Mouse (Mus musculus) CH12F3 (cell line): ENCODE data around the gene Abhd14a.

Source experiments
- in situ Hi-C: fragments of 300-500 bp; cut with MboI; formaldehyde crosslinking; loops from 2 replicates; pipeline ENCODE4 v1.14.3; 2020; ENCODE audit warnings: low sequenced_read_pairs

Abhd14a gene

GRCm38 (mm10) chr9:106453271-106454070 lies 6.0 kb upstream of the Abhd14a start, which contains the start of gene Pcbp4:
Gene Pcbp4, plus strand, starts transcription at chr9:106453291.
- in situ Hi-C loops = no loop called here

- in situ Hi-C loops = no loop called here
These were observed 5.3 kb upstream of the Abhd14a start for GRCm38 (mm10) chr9:106452821-106453220.

GRCm38 (mm10) chr9:106452351-106452750 lies 4.9 kb upstream of the Abhd14a start:
- in situ Hi-C loops = no loop called here

- in situ Hi-C loops = no loop called here
These were observed 4.4 kb upstream of the Abhd14a start for GRCm38 (mm10) chr9:106451899-106452298.

GRCm38 (mm10) chr9:106451298-106451697 lies 3.8 kb upstream of the Abhd14a start:
- in situ Hi-C loops = no loop called here

GRCm38 (mm10) chr9:106450661-106451060 lies 3.2 kb upstream of the Abhd14a start:
- in situ Hi-C loops = no loop called here

GRCm38 (mm10) chr9:106449947-106450346 lies 2.5 kb upstream of the Abhd14a start:
- in situ Hi-C loops = no loop called here

GRCm38 (mm10) chr9:106448498-106449031 lies 1.1 kb upstream of the Abhd14a start:
- in situ Hi-C loops = no loop called here

GRCm38 (mm10) chr9:106447951-106448350 lies 473 bp upstream of the Abhd14a start:
- in situ Hi-C loops = no loop called here

GRCm38 (mm10) chr9:106444836-106445235 lies 2.6 kb downstream of the Abhd14a start:
- in situ Hi-C loops = no loop called here

- in situ Hi-C loops = no loop called here
These were observed 4.8 kb downstream of the Abhd14a start for GRCm38 (mm10) chr9:106442680-106443079.

- in situ Hi-C loops = no loop called here
These were observed 10.9 kb downstream of the Abhd14a start for GRCm38 (mm10) chr9:106436566-106436965.

- in situ Hi-C loops = no loop called here
These were observed 14.1 kb downstream of the Abhd14a start for GRCm38 (mm10) chr9:106433389-106433788.

GRCm38 (mm10) chr9:106430015-106430264 lies 17.5 kb downstream of the Abhd14a start:
- in situ Hi-C loops = no loop called here

GRCm38 (mm10) chr9:106429221-106430014 lies 18.1 kb downstream of the Abhd14a start, which contains the start of gene Rpl29:
Gene Rpl29, plus strand, starts transcription at chr9:106429454.
- in situ Hi-C loops = loop anchor here (5.0 kb wide), 1 partner anchor 137 kb away; no protein-coding TSS in a partner anchor

- in situ Hi-C loops = loop anchor here (5.0 kb wide), 1 partner anchor 136 kb away; no protein-coding TSS in a partner anchor
These were observed 18.7 kb downstream of the Abhd14a start for GRCm38 (mm10) chr9:106428719-106429220.

GRCm38 (mm10) chr9:106421865-106422160 lies 25.7 kb downstream of the Abhd14a start:
- in situ Hi-C loops = no loop called here

- in situ Hi-C loops = no loop called here
These were observed 26.2 kb downstream of the Abhd14a start for GRCm38 (mm10) chr9:106421033-106421864.

GRCm38 (mm10) chr9:106420608-106421007 lies 26.9 kb downstream of the Abhd14a start:
- in situ Hi-C loops = no loop called here

GRCm38 (mm10) chr9:106417841-106418625 lies 29.4 kb downstream of the Abhd14a start:
- in situ Hi-C loops = no loop called here
